ENCODE assay signal across 30 mouse cellular contexts in genomic region chr13:41719331-41719730, GRCm38 (mm10).
A peak's percentile ranks its signal among the peaks of the same experiment; 100 is the strongest.
DNase-seq lines count a peak whose midpoint lies in the region; ATAC-seq and TF ChIP-seq lines count a peak whose summit lies in the region.
"Had no signal": no experiment of that assay in that cellular context is flagged by ENCODE, and none has a peak within 500 bp of the region (broad histone marks: within the 10 kb centered on the region; RNA-seq: fewer than 3 reads in every experiment).

No protein-coding gene starts in this region.

- H3K27ac ChIP-seq in forebrain, postnatal 0 days (ENCODE audit: low read depth, low read length), result no peak overlapping the region
- no peak overlapping the region for H3K27ac ChIP-seq in forebrain, embryonic 15.5 days (replicated peaks)
- H3K27ac ChIP-seq: hindbrain, embryonic 12.5 days; hindbrain, postnatal 0 days; intestine, embryonic 15.5 days; liver, embryonic 14.5 days; midbrain, embryonic 10.5 days; stomach, postnatal 0 days had no signal

- no peak for TF ChIP-seq CTCF in forebrain, postnatal 0 days (IDR thresholded peaks at IDR 0.05; ENCODE audit: low read depth)

- H3K4me2 ChIP-seq in forebrain, postnatal 0 days (ENCODE audit: low read depth), result no peak overlapping the region
- no peak overlapping the region for H3K4me2 ChIP-seq in forebrain, embryonic 15.5 days (replicated peaks)
- H3K4me2 ChIP-seq: heart, embryonic 11.5 days; hindbrain, embryonic 12.5 days; intestine, embryonic 15.5 days; lung, embryonic 14.5 days had no signal

- 62% methylated on average over 16 of the region's 16 CpGs for WGBS in forebrain, postnatal 0 days
- 64% methylated on average over 16 of the region's 16 CpGs for WGBS in forebrain, embryonic 15.5 days

- intact Hi-C loops in left cerebral cortex, postnatal 10 days (cut with DNase I), result no loop called here
- intact Hi-C loops in left cerebral cortex, postnatal 14 days (cut with DNase I), result no loop called here

- no peak overlapping the region for H3K9ac ChIP-seq in forebrain, postnatal 0 days
- no peak overlapping the region for H3K9ac ChIP-seq in forebrain, embryonic 15.5 days (replicated peaks)
- H3K9ac ChIP-seq: hindbrain, embryonic 12.5 days; intestine, embryonic 15.5 days; liver, embryonic 14.5 days; lung, embryonic 14.5 days had no signal

- no peak overlapping the region for H3K4me3 ChIP-seq in forebrain, postnatal 0 days (ENCODE audit: low read depth, low read length)
- H3K4me3 ChIP-seq in forebrain, embryonic 15.5 days, result no peak overlapping the region
- H3K4me3 ChIP-seq: erythroblast, embryonic 14.5 days; hindbrain, embryonic 12.5 days; intestine, embryonic 15.5 days; midbrain, embryonic 10.5 days had no signal

- no peaks in the 10 kb centered on the region for H3K4me1 ChIP-seq in forebrain, postnatal 0 days (ENCODE audit: insufficient read depth)
- H3K4me1 ChIP-seq in forebrain, embryonic 15.5 days, result no peaks in the 10 kb centered on the region
- H3K4me1 ChIP-seq: hindbrain, embryonic 12.5 days; intestine, embryonic 15.5 days; midbrain, embryonic 10.5 days had no signal

- H3K36me3 ChIP-seq in forebrain, postnatal 0 days (ENCODE audit: insufficient read depth), result no peaks in the 10 kb centered on the region
- no peaks in the 10 kb centered on the region for H3K36me3 ChIP-seq in forebrain, embryonic 15.5 days
- H3K36me3 ChIP-seq: G1E; hindbrain, embryonic 12.5 days; intestine, embryonic 15.5 days; midbrain, embryonic 10.5 days had no signal

- H3K9me3 ChIP-seq in forebrain, postnatal 0 days (ENCODE audit: low read length), result no peaks in the 10 kb centered on the region
- no peaks in the 10 kb centered on the region for H3K9me3 ChIP-seq in forebrain, embryonic 15.5 days
- H3K9me3 ChIP-seq: G1E; hindbrain, embryonic 12.5 days; intestine, embryonic 15.5 days; midbrain, embryonic 10.5 days had no signal

- H3K27me3 ChIP-seq in forebrain, postnatal 0 days (ENCODE audit: insufficient read depth, low read length), result no peaks in the 10 kb centered on the region
- no peaks in the 10 kb centered on the region for H3K27me3 ChIP-seq in forebrain, embryonic 15.5 days
- H3K27me3 ChIP-seq: hindbrain, embryonic 12.5 days; intestine, embryonic 15.5 days; Patski had no signal

- no peak for DNase-seq in forebrain, postnatal 0 days
- peak; percentile 28 to 50 for DNase-seq in left cerebral cortex, adult 18-20 months (ENCODE audit: low spot score in 2 of 2)
- DNase-seq in left cerebral cortex, postnatal 10 days (ENCODE audit: extremely low spot score in 1 of 2, low spot score in 2 of 2), result no peak
- peak; percentile 22 to 23 for DNase-seq in left cerebral cortex, postnatal 14 days (ENCODE audit: low spot score in 2 of 2)
- peak; percentile 31 for DNase-seq in right cerebral cortex, postnatal 25 days
- no peak for DNase-seq in yolk sac, embryonic 10.5 days (ENCODE audit: low spot score)
- DNase-seq: adrenal gland, postnatal 10 days; cerebellum, adult 2 months; cerebellum, postnatal 14 days; gastrocnemius, postnatal 14 days; heart, postnatal 36 days; kidney, adult 2 months; kidney, postnatal 4 days; liver; lung, embryonic 14.5 days; lung, postnatal 14 days; thymus, adult 18-20 months; thymus, postnatal 25 days had no signal

- ATAC-seq in forebrain, postnatal 0 days, result peak; percentile 25; the same call in 1 of the 2 replicates
- ATAC-seq in forebrain, embryonic 15.5 days (replicated peaks), result no peak
- ATAC-seq: hindbrain, postnatal 0 days; intestine, embryonic 15.5 days; midbrain, embryonic 16.5 days; Patski had no signal

Comparison
In these comparisons a context has a peak if more than half of its experiments do, and no peak if none do; other contexts are left out.
1. DNase-seq: peak in left cerebral cortex, adult 18-20 months (2 of 2), left cerebral cortex, postnatal 14 days (2 of 2) and right cerebral cortex, postnatal 25 days (single experiment); none in forebrain, postnatal 0 days (single experiment), left cerebral cortex, postnatal 10 days (0 of 2) and yolk sac, embryonic 10.5 days (single experiment).